Mouse (Mus musculus): ENCODE results near the gene Btg3. TPM values are rescaled to one million over a fixed set of nuclear protein-coding genes. Genes with fewer than 3 reads are reported as not detected.

Gene Btg3
- polyA plus RNA-seq, 1 experiment from 2014 or later, result 209 TPM

GRCm38 (mm10) chr16:78402316-78402715 is 25.3 kb upstream of the Btg3 start:
- no peaks in the 10 kb centered on the region for H3K27me3 ChIP-seq (replicated peaks; ENCODE audit: insufficient read depth, low read length)
- H3K4me1 ChIP-seq (ENCODE audit: insufficient read depth, low read depth, low read length), result no peaks in the 10 kb centered on the region
- no peaks in the 10 kb centered on the region for H3K9me3 ChIP-seq (ENCODE audit: low read length)
- no peak for TF ChIP-seq CTCF (IDR thresholded peaks at IDR 0.05)
- TF ChIP-seq EP300 (IDR thresholded peaks at IDR 0.05), result no peak
- H3K4me3 ChIP-seq (ENCODE audit: low read depth, low read length), result no peak overlapping the region
- no peak for DNase-seq (ENCODE audit: low spot score)
- WGBS, result 40% methylated on average over 2 of the region's 2 CpGs
- H3K4me2 ChIP-seq (replicated peaks; ENCODE audit: low read depth, low read length), result no peak overlapping the region
- no peak for ATAC-seq
- no peak overlapping the region for H3K27ac ChIP-seq (ENCODE audit: low read length)
- H3K9ac ChIP-seq (replicated peaks; ENCODE audit: low read depth), result no peak overlapping the region
- H3K36me3 ChIP-seq (ENCODE audit: insufficient read depth, low read length), result no peaks in the 10 kb centered on the region

GRCm38 (mm10) chr16:78399423-78399822 is 22.4 kb upstream of the Btg3 start:
- H3K27ac ChIP-seq (ENCODE audit: low read length), result no peak overlapping the region
- no peak overlapping the region for H3K4me3 ChIP-seq (ENCODE audit: low read depth, low read length)
- no peaks in the 10 kb centered on the region for H3K4me1 ChIP-seq (ENCODE audit: insufficient read depth, low read depth, low read length)
- no peak overlapping the region for H3K9ac ChIP-seq (replicated peaks; ENCODE audit: low read depth)
- no peak for DNase-seq (ENCODE audit: low spot score)
- no peaks in the 10 kb centered on the region for H3K36me3 ChIP-seq (ENCODE audit: insufficient read depth, low read length)
- H3K27me3 ChIP-seq (replicated peaks; ENCODE audit: insufficient read depth, low read length), result no peaks in the 10 kb centered on the region
- H3K4me2 ChIP-seq (replicated peaks; ENCODE audit: low read depth, low read length), result no peak overlapping the region
- WGBS, result 86% methylated on average over 3 of the region's 3 CpGs
- TF ChIP-seq CTCF (IDR thresholded peaks at IDR 0.05), result no peak
- TF ChIP-seq EP300 (IDR thresholded peaks at IDR 0.05), result no peak
- no peaks in the 10 kb centered on the region for H3K9me3 ChIP-seq (ENCODE audit: low read length)
- no peak for ATAC-seq

GRCm38 (mm10) chr16:78398734-78399133 is 21.7 kb upstream of the Btg3 start:
- ATAC-seq, result no peak
- DNase-seq (ENCODE audit: low spot score), result no peak
- WGBS, result 79% methylated on average over 6 of the region's 6 CpGs
- Histone ChIP-seq H3K9me3 (ENCODE audit: low read length) (no peaks in the 10 kb centered on the region), H3K27me3 (replicated peaks; ENCODE audit: insufficient read depth, low read length) (no peaks in the 10 kb centered on the region), H3K27ac (ENCODE audit: low read length) (no peak overlapping the region), H3K4me1 (ENCODE audit: insufficient read depth, low read depth, low read length) (no peaks in the 10 kb centered on the region), H3K9ac (replicated peaks; ENCODE audit: low read depth) (no peak overlapping the region), H3K36me3 (ENCODE audit: insufficient read depth, low read length) (no peaks in the 10 kb centered on the region), H3K4me3 (ENCODE audit: low read depth, low read length) (no peak overlapping the region), H3K4me2 (replicated peaks; ENCODE audit: low read depth, low read length) (no peak overlapping the region)
- TF ChIP-seq EP300 (IDR thresholded peaks at IDR 0.05), result no peak

- Histone ChIP-seq H3K4me2 (replicated peaks; ENCODE audit: low read depth, low read length) (no peak overlapping the region), H3K4me3 (ENCODE audit: low read depth, low read length) (no peak overlapping the region), H3K9ac (replicated peaks; ENCODE audit: low read depth) (no peak overlapping the region), H3K4me1 (ENCODE audit: insufficient read depth, low read depth, low read length) (no peaks in the 10 kb centered on the region), H3K9me3 (ENCODE audit: low read length) (no peaks in the 10 kb centered on the region), H3K27me3 (replicated peaks; ENCODE audit: insufficient read depth, low read length) (no peaks in the 10 kb centered on the region), H3K36me3 (ENCODE audit: insufficient read depth, low read length) (no peaks in the 10 kb centered on the region), H3K27ac (ENCODE audit: low read length) (no peak overlapping the region)
- TF ChIP-seq EP300 (IDR thresholded peaks at IDR 0.05), result 0 out of 2 replicates have a peak, but pooled peaks have one; percentile 13
- TF ChIP-seq CTCF (IDR thresholded peaks at IDR 0.05), result no peak
- WGBS, result 47% methylated on average over 2 of the region's 2 CpGs
- 0 out of 2 replicates have a peak, but pooled peaks have one; percentile 23 for ATAC-seq
- DNase-seq (ENCODE audit: low spot score), result no peak
These were observed 14.4 kb upstream of the Btg3 start for GRCm38 (mm10) chr16:78391354-78391753.

GRCm38 (mm10) chr16:78389986-78390385 is 13.0 kb upstream of the Btg3 start:
- H3K4me2 ChIP-seq (replicated peaks; ENCODE audit: low read depth, low read length), result no peak overlapping the region
- H3K27ac ChIP-seq (ENCODE audit: low read length), result no peak overlapping the region
- H3K36me3 ChIP-seq (ENCODE audit: insufficient read depth, low read length), result no peaks in the 10 kb centered on the region
- H3K9me3 ChIP-seq (ENCODE audit: low read length), result no peaks in the 10 kb centered on the region
- no peak for DNase-seq (ENCODE audit: low spot score)
- no peak overlapping the region for H3K4me3 ChIP-seq (ENCODE audit: low read depth, low read length)
- no peaks in the 10 kb centered on the region for H3K4me1 ChIP-seq (ENCODE audit: insufficient read depth, low read depth, low read length)
- ATAC-seq, result no peak
- WGBS, result 58% methylated on average over 3 of the region's 3 CpGs
- H3K27me3 ChIP-seq (replicated peaks; ENCODE audit: insufficient read depth, low read length), result no peaks in the 10 kb centered on the region
- no peak for TF ChIP-seq CTCF (IDR thresholded peaks at IDR 0.05)
- TF ChIP-seq EP300 (IDR thresholded peaks at IDR 0.05), result no peak
- no peak overlapping the region for H3K9ac ChIP-seq (replicated peaks; ENCODE audit: low read depth)

GRCm38 (mm10) chr16:78389122-78389521 is 12.1 kb upstream of the Btg3 start:
- Histone ChIP-seq H3K27me3 (replicated peaks; ENCODE audit: insufficient read depth, low read length) (no peaks in the 10 kb centered on the region), H3K27ac (ENCODE audit: low read length) (no peak overlapping the region), H3K9ac (replicated peaks; ENCODE audit: low read depth) (no peak overlapping the region), H3K36me3 (ENCODE audit: insufficient read depth, low read length) (no peaks in the 10 kb centered on the region), H3K4me3 (ENCODE audit: low read depth, low read length) (no peak overlapping the region), H3K9me3 (ENCODE audit: low read length) (no peaks in the 10 kb centered on the region), H3K4me2 (replicated peaks; ENCODE audit: low read depth, low read length) (no peak overlapping the region), H3K4me1 (ENCODE audit: insufficient read depth, low read depth, low read length) (no peaks in the 10 kb centered on the region)
- ATAC-seq (0 out of 2 replicates have a peak, but pooled peaks have one; percentile 2), DNase-seq (ENCODE audit: low spot score) (no peak)
- WGBS, result 81% methylated on average over 4 of the region's 4 CpGs
- TF ChIP-seq CTCF (IDR thresholded peaks at IDR 0.05) (no peak), EP300 (IDR thresholded peaks at IDR 0.05) (no peak)

- Histone ChIP-seq H3K4me3 (ENCODE audit: low read depth, low read length) (no peak overlapping the region), H3K9me3 (ENCODE audit: low read length) (no peaks in the 10 kb centered on the region), H3K9ac (replicated peaks; ENCODE audit: low read depth) (no peak overlapping the region), H3K36me3 (ENCODE audit: insufficient read depth, low read length) (no peaks in the 10 kb centered on the region), H3K27ac (ENCODE audit: low read length) (0 out of 2 replicates have a peak overlapping the region, but pooled peaks have one; percentile 12), H3K27me3 (replicated peaks; ENCODE audit: insufficient read depth, low read length) (no peaks in the 10 kb centered on the region), H3K4me1 (ENCODE audit: insufficient read depth, low read depth, low read length) (no peaks in the 10 kb centered on the region; the same call in 1 of the 2 replicates), H3K4me2 (replicated peaks; ENCODE audit: low read depth, low read length) (no peak overlapping the region)
- 36% methylated on average over 5 of the region's 5 CpGs for WGBS
- TF ChIP-seq CTCF (IDR thresholded peaks at IDR 0.05) (no peak), EP300 (IDR thresholded peaks at IDR 0.05) (peak; percentile 74)
- DNase-seq (ENCODE audit: low spot score), result peak; percentile 67
- ATAC-seq, result no peak
These were observed 1.5 kb upstream of the Btg3 start for GRCm38 (mm10) chr16:78378493-78378892.

Measured in lung, postnatal 0 days (tissue).